Mouse (Mus musculus): Measurements from ENCODE around the gene Cpz.

- TF ChIP-seq CTCF (conservative IDR thresholded peaks at IDR 0.05; ENCODE audit: low read length) (peak; percentile 90), NANOG (IDR thresholded peaks at IDR 0.05; ENCODE audit: borderline replicate concordance, low read length) (no peak)
These were observed 1.8 kb downstream of the Cpz start for GRCm38 (mm10) chr5:35523735-35524134.
